Mouse (Mus musculus): ENCODE data around the gene Ankrd39.

Ankrd39 gene

GRCm38 (mm10) chr1:36546888-36547471, at the start of gene Ankrd39:
Ankrd39 (minus strand) TSS chr1:36547445.
- peak; percentile 98 to 99 for DNase-seq

GRCm38 (mm10) chr1:36596114-36596513, 48.9 kb upstream of the Ankrd39 start:
- DNase-seq = peak; percentile 66 to 79

GRCm38 (mm10) chr1:36595167-36595931, 48.1 kb upstream of the Ankrd39 start:
- no peak for DNase-seq

- DNase-seq = no peak
Measured at GRCm38 (mm10) chr1:36593099-36593498, 45.9 kb upstream of the Ankrd39 start.

- no peak for DNase-seq
Measured at GRCm38 (mm10) chr1:36591408-36591807, 44.2 kb upstream of the Ankrd39 start.

GRCm38 (mm10) chr1:36590664-36591063, 43.4 kb upstream of the Ankrd39 start:
- no peak for DNase-seq

GRCm38 (mm10) chr1:36589486-36589885, 42.2 kb upstream of the Ankrd39 start:
- DNase-seq = peak; percentile 68 to 80

- peak; percentile 54 to 71 for DNase-seq
Measured at GRCm38 (mm10) chr1:36588476-36589450, 41.5 kb upstream of the Ankrd39 start.

- no peak for DNase-seq
Measured at GRCm38 (mm10) chr1:36587860-36588259, 40.6 kb upstream of the Ankrd39 start.

GRCm38 (mm10) chr1:36586288-36586687, 39.0 kb upstream of the Ankrd39 start:
- no peak for DNase-seq

- no peak for DNase-seq
Measured at GRCm38 (mm10) chr1:36583408-36584116, 36.3 kb upstream of the Ankrd39 start.

- DNase-seq = no peak
Measured at GRCm38 (mm10) chr1:36582211-36582610, 35.0 kb upstream of the Ankrd39 start.

GRCm38 (mm10) chr1:36581260-36581659, 34.0 kb upstream of the Ankrd39 start:
- no peak for DNase-seq

- DNase-seq = peak; percentile 81 to 88
Measured at GRCm38 (mm10) chr1:36580384-36581207, 33.4 kb upstream of the Ankrd39 start.

GRCm38 (mm10) chr1:36579974-36580383, 32.7 kb upstream of the Ankrd39 start:
- DNase-seq = peak; percentile 58 to 77

- DNase-seq = no peak
Measured at GRCm38 (mm10) chr1:36576991-36577675, 29.9 kb upstream of the Ankrd39 start.

GRCm38 (mm10) chr1:36575347-36575746, 28.1 kb upstream of the Ankrd39 start:
- no peak for DNase-seq

- DNase-seq = no peak
Measured at GRCm38 (mm10) chr1:36574196-36574955, 27.1 kb upstream of the Ankrd39 start.

GRCm38 (mm10) chr1:36573524-36573923, 26.3 kb upstream of the Ankrd39 start:
- DNase-seq = no peak

- no peak for DNase-seq
Measured at GRCm38 (mm10) chr1:36572709-36573108, 25.5 kb upstream of the Ankrd39 start.

All from kidney, postnatal 4 days (tissue).